Mouse (Mus musculus): Measurements from ENCODE around the gene Lrch1.

- TF ChIP-seq CTCF (IDR thresholded peaks at IDR 0.05; ENCODE audit: low read depth) (no peak), EP300 (IDR thresholded peaks at IDR 0.05; ENCODE audit: low read depth) (no peak)
Observed at GRCm38 (mm10) chr14:74972687-74973086, 25.0 kb upstream of the Lrch1 start.

All from liver, embryonic 14.5 days (tissue).